9 mouse cellular contexts compared by ENCODE assay signal in the genomic region with DNA sequence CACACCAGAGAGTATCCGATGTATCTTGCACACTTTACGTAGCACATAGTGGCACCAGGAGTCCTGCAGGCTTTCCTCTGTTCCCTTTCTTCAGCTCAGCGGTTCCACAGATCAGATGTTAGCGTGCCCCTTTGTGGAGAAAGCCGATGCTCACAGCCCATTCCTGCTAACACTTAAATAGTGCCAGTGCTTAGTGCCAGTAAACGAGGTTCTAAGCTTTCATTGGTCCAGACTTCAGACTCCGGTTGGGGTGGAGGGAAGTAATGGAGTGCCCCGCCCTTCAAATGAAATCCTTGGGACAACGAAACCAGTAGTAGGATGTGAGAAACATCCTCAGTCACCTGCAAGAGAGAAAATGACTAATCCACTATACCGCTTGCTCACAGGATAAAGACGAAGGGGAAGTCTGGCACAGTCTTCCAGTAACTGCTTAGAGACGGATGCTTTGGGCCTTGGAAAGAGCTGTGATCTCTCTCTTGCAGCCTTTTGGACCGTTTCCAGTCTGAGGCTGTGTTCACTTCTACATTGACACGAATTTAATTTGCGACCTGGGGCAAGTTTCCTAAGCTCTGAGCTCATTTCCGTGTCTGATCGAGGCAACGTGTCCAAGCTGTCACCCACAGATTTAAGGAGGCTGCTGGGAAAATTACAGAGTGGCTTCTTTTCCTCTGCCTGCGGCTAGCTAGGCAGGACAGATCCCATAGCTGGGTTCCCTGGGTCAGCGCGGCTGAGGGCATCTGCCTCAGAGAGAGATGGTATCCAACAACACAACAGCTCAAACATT. TPM values are rescaled to one million over a fixed set of nuclear protein-coding genes. Genes with fewer than 3 reads are reported as not detected.
DNase-seq lines count a peak whose midpoint lies in the region; ATAC-seq and TF ChIP-seq lines count a peak whose summit lies in the region.
"Had no signal": no experiment of that assay in that cellular context is flagged by ENCODE, and none has a peak within 500 bp of the region (broad histone marks: within the 10 kb centered on the region; RNA-seq: fewer than 3 reads in every experiment).

No protein-coding gene starts in this region.

- TF ChIP-seq EP300 in heart, adult 2 months (IDR thresholded peaks at IDR 0.05; ENCODE audit: insufficient read depth, low read depth, low read length), result peak; percentile 52; the same call in 1 of the 2 replicates
- TF ChIP-seq EP300 in lung, postnatal 0 days (IDR thresholded peaks at IDR 0.05), result peak; percentile 56; the same call in 1 of the 2 replicates

- no peaks in the 10 kb centered on the region for H3K79me2 ChIP-seq in heart, adult 2 months (replicated peaks; ENCODE audit: control insufficient read depth, insufficient read depth, low read length)

- peak overlapping the region; percentile 63 for H3K4me3 ChIP-seq in heart, adult 2 months
- peak overlapping the region; percentile 27 for H3K4me3 ChIP-seq in lung, postnatal 0 days (ENCODE audit: low read depth, low read length)
- H3K4me3 ChIP-seq: liver, embryonic 15.5 days had no signal

- H3K36me3 ChIP-seq in heart, adult 2 months (ENCODE audit: control insufficient read depth, insufficient read depth, low read length), result peaks cover 21% of the 10 kb centered on the region
- H3K36me3 ChIP-seq in lung, postnatal 0 days (ENCODE audit: insufficient read depth, low read length), result no peaks in the 10 kb centered on the region
- H3K36me3 ChIP-seq: liver, embryonic 15.5 days had no signal

- H3K4me1 ChIP-seq in heart, adult 2 months (ENCODE audit: control insufficient read depth, insufficient read depth, low read length), result peaks cover 5% of the 10 kb centered on the region
- H3K4me1 ChIP-seq in lung, postnatal 0 days (ENCODE audit: insufficient read depth, low read depth, low read length), result no peaks in the 10 kb centered on the region; the same call in 1 of the 2 replicates
- H3K4me1 ChIP-seq: liver, embryonic 15.5 days had no signal

- peak overlapping the region; percentile 81 for H3K9ac ChIP-seq in heart, adult 2 months (ENCODE audit: low read depth, low read length)
- peak overlapping the region; percentile 32; the same call in 1 of the 2 replicates for H3K9ac ChIP-seq in lung, postnatal 0 days (replicated peaks; ENCODE audit: low read depth)
- H3K9ac ChIP-seq: liver, embryonic 15.5 days had no signal

- DNase-seq in ovary, postnatal 10 days (ENCODE audit: low spot score), result peak; percentile 14
- DNase-seq in ovary, adult 18-20 months (ENCODE audit: low spot score), result no peak
- DNase-seq in cerebellum, adult 9-11 months, result peak; percentile 7
- DNase-seq in heart, adult 2 months, result peak; percentile 72 to 76
- DNase-seq in kidney, adult 18-20 months, result peak; percentile 71
- DNase-seq in lung, postnatal 0 days (ENCODE audit: low spot score), result peak; percentile 68
- peak; percentile 16 to 28 for DNase-seq in urinary bladder, postnatal 36 days (ENCODE audit: low spot score in 2 of 2)

- WGBS in heart, adult 2 months, result 23% methylated on average over 21 of the region's 21 CpGs
- 46% methylated on average over 21 of the region's 21 CpGs for WGBS in lung, postnatal 0 days

- no peaks in the 10 kb centered on the region for H3K27me3 ChIP-seq in heart, adult 2 months (ENCODE audit: control insufficient read depth, insufficient read depth, low read length)
- H3K27me3 ChIP-seq in lung, postnatal 0 days (replicated peaks; ENCODE audit: insufficient read depth, low read length), result no peaks in the 10 kb centered on the region
- H3K27me3 ChIP-seq: liver, embryonic 15.5 days had no signal

- peak overlapping the region; percentile 39 for H3K4me2 ChIP-seq in lung, postnatal 0 days (replicated peaks; ENCODE audit: low read depth, low read length)
- H3K4me2 ChIP-seq: liver, embryonic 15.5 days had no signal

- H3K9me3 ChIP-seq in lung, postnatal 0 days (ENCODE audit: low read length), result no peaks in the 10 kb centered on the region
- H3K9me3 ChIP-seq: liver, embryonic 15.5 days had no signal

- peak; percentile 98 for TF ChIP-seq POLR2A in heart, adult 2 months (IDR thresholded peaks at IDR 0.05; ENCODE audit: insufficient read depth, low read depth, low read length)

- peak; percentile 89 for ATAC-seq in lung, postnatal 0 days
- ATAC-seq in inflammation-experienced regulatory T-cells, adult 6 months, result no peak

- peak overlapping the region; percentile 90 for H3K27ac ChIP-seq in heart, adult 2 months
- peak overlapping the region; percentile 72 for H3K27ac ChIP-seq in lung, postnatal 0 days (ENCODE audit: low read length)
- H3K27ac ChIP-seq: liver, embryonic 15.5 days had no signal

- peak; percentile 46 for TF ChIP-seq CTCF in heart, adult 2 months (IDR thresholded peaks at IDR 0.05)
- peak; percentile 39 for TF ChIP-seq CTCF in lung, postnatal 0 days (IDR thresholded peaks at IDR 0.05)

- intact Hi-C loops in heart, adult 2 months (cut with DNase I), result loop anchor here (2.0 to 5.0 kb wide), 2 partner anchors 26 to 42 kb away; no protein-coding TSS in a partner anchor

RNA-seq across cellular contexts. Expression of a gene that starts 6.9 kb away (rescaled TPM):
- 10 to 100 TPM; 78.5 to 84.6 TPM for total RNA-seq in heart, adult 2 months (2021)
- 148 and 297 TPM in 2 replicates for polyA plus RNA-seq in heart, adult 2 months (2012; rRNA removed)
- polyA plus RNA-seq in lung, postnatal 0 days (2015; fragmentation: Nextera tagmentation; extraction: Ambion mirVana), result 438 and 517 TPM in 2 replicates
- polyA plus RNA-seq in inflammation-experienced regulatory T-cells, adult 6 months (2017; shearing (Covaris generic)), result not detected

Comparison
In these comparisons a context has a peak if more than half of its experiments do, and no peak if none do; other contexts are left out.
1. RNA of a gene that starts 6.9 kb away (polyA plus RNA-seq): 438 to 517 TPM in lung, postnatal 0 days and 148 to 297 TPM in heart, adult 2 months; not detected in inflammation-experienced regulatory T-cells, adult 6 months; every median in the first group is over 100 times any median in the second.